Mouse (Mus musculus): ENCODE measurements around the gene Lilra5. TPM values are rescaled to one million over a fixed set of nuclear protein-coding genes. Genes with fewer than 3 reads are reported as not detected.
A peak's percentile ranks its signal among the peaks of the same experiment; 100 is the strongest.
"Not testable (repeated sequence)": the region's sequence is repeated elsewhere in the genome, so short reads cannot be mapped to it uniquely, and the experiment has no call there.

The Lilra5 gene
- total and polyA plus RNA-seq, 2 experiments = 0.71 to 4.3 TPM

GRCm38 (mm10) chr7:4235536-4235935 lies 2.0 kb upstream of the Lilra5 start:
- TF ChIP-seq CTCF (IDR thresholded peaks at IDR 0.05; ENCODE audit: low read depth, low read length) (no peak), POLR2A (IDR thresholded peaks at IDR 0.05; ENCODE audit: extremely low read depth, insufficient read depth, low read length) (no peak)
- no peak for DNase-seq (ENCODE audit: extremely low read depth, low read depth, low spot score)
- H3K79me2 ChIP-seq (ENCODE audit: control insufficient read depth, insufficient read depth, low read length) = no peaks in the 10 kb centered on the region
- H3K4me1 ChIP-seq (ENCODE audit: control insufficient read depth, insufficient read depth, low read length) = peaks cover 6% of the 10 kb centered on the region; the same call in 1 of the 2 replicates
- H3K27ac ChIP-seq (replicated peaks; ENCODE audit: insufficient read depth, low read depth, low read length) = no peak overlapping the region
- H3K36me3 ChIP-seq (ENCODE audit: control insufficient read depth, insufficient read depth, low read length) = no peaks in the 10 kb centered on the region
- H3K4me3 ChIP-seq (ENCODE audit: insufficient read depth, low read depth, low read length) = no peak overlapping the region
- no peaks in the 10 kb centered on the region for H3K27me3 ChIP-seq (ENCODE audit: control insufficient read depth, insufficient read depth, low read length)
- no peak overlapping the region for H3K9ac ChIP-seq (ENCODE audit: low read depth, low read length)

DNA sequence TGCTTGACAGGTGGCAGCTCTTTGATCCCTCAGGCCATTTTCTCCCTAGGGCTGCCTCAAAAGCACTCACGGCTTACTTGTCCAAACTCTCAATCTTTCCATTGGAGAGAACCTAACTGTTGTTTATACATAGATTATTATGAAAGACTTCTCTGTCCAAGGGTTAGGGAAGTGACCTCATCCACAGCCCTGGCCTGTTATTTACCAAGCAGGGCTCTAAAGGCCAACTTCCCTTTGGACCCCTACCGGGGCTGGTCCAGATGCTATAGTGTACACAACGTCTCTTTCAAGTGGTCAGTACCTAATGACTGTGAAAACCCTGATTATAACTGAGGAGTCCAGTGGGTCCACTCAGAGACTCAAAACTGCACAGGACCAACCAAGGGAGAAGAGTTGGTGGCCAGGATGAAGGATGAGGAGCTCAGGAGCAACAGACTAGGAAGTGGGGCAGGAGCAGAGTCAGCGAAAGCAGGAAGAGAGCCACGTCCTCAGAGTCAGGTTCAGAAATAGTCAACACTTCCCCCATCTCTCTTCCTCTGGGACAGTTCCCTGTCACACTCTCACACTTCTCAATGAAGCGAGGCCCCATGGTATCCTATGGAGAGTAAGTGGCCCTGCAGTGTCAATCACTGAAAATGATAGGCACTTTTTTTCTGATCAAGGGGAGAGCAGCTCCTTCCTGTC lies 1.6 kb downstream of the Lilra5 start:
- Histone ChIP-seq H3K4me1 (ENCODE audit: control insufficient read depth, insufficient read depth, low read length) (peaks cover 6% of the 10 kb centered on the region; the same call in 1 of the 2 replicates), H3K36me3 (ENCODE audit: control insufficient read depth, insufficient read depth, low read length) (no peaks in the 10 kb centered on the region), H3K4me3 (ENCODE audit: insufficient read depth, low read depth, low read length) (no peak overlapping the region), H3K79me2 (ENCODE audit: control insufficient read depth, insufficient read depth, low read length) (no peaks in the 10 kb centered on the region), H3K27ac (replicated peaks; ENCODE audit: insufficient read depth, low read depth, low read length) (peak overlapping the region; percentile 62), H3K9ac (ENCODE audit: low read depth, low read length) (no peak overlapping the region), H3K27me3 (ENCODE audit: control insufficient read depth, insufficient read depth, low read length) (no peaks in the 10 kb centered on the region)
- DNase-seq (ENCODE audit: extremely low read depth, low read depth, low spot score) = peak; percentile 83
- WGBS = 32% methylated on average over 6 of the region's 6 CpGs
- TF ChIP-seq CTCF (IDR thresholded peaks at IDR 0.05; ENCODE audit: low read depth, low read length) (no peak), POLR2A (IDR thresholded peaks at IDR 0.05; ENCODE audit: extremely low read depth, insufficient read depth, low read length) (no peak)

GRCm38 (mm10) chr7:4251211-4251610 lies 13.7 kb downstream of the Lilra5 start:
- H3K79me2 ChIP-seq (ENCODE audit: control insufficient read depth, insufficient read depth, low read length); H3K27me3 ChIP-seq (ENCODE audit: control insufficient read depth, insufficient read depth, low read length); H3K36me3 ChIP-seq (ENCODE audit: control insufficient read depth, insufficient read depth, low read length); DNase-seq (ENCODE audit: extremely low read depth, low read depth, low spot score); H3K9ac ChIP-seq (ENCODE audit: low read depth, low read length); H3K4me1 ChIP-seq (ENCODE audit: control insufficient read depth, insufficient read depth, low read length); H3K27ac ChIP-seq (replicated peaks; ENCODE audit: insufficient read depth, low read depth, low read length); H3K4me3 ChIP-seq (ENCODE audit: insufficient read depth, low read depth, low read length): not testable (repeated sequence)
- WGBS = 82% methylated on average over 1 of the region's 1 CpGs

DNA sequence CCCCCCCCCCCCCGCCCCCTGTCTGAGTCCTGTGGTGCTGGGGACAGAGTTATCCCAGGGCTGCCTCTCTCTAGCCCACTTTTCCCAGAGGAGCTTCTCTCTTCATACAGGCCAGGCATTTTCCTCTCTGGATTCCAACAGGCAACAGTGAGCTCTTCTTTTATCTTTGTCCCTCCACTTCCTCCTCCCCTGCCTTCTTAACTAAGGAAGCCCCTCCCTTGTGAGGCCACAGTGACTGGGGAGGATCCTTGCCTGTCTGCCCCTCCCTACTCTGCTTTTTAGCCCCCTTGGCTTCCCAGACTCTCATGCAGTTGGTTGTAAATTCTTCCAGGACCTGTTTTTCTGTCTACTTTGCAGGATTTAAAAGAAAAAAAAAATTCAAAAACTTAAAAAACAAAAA lies 18.5 kb downstream of the Lilra5 start:
- H3K36me3 ChIP-seq (ENCODE audit: control insufficient read depth, insufficient read depth, low read length); H3K4me1 ChIP-seq (ENCODE audit: control insufficient read depth, insufficient read depth, low read length); DNase-seq (ENCODE audit: extremely low read depth, low read depth, low spot score); H3K79me2 ChIP-seq (ENCODE audit: control insufficient read depth, insufficient read depth, low read length); H3K27me3 ChIP-seq (ENCODE audit: control insufficient read depth, insufficient read depth, low read length); H3K9ac ChIP-seq (ENCODE audit: low read depth, low read length); H3K4me3 ChIP-seq (ENCODE audit: insufficient read depth, low read depth, low read length); H3K27ac ChIP-seq (replicated peaks; ENCODE audit: insufficient read depth, low read depth, low read length): not testable (repeated sequence)
- 64% methylated on average over 1 of the region's 1 CpGs for WGBS

DNA sequence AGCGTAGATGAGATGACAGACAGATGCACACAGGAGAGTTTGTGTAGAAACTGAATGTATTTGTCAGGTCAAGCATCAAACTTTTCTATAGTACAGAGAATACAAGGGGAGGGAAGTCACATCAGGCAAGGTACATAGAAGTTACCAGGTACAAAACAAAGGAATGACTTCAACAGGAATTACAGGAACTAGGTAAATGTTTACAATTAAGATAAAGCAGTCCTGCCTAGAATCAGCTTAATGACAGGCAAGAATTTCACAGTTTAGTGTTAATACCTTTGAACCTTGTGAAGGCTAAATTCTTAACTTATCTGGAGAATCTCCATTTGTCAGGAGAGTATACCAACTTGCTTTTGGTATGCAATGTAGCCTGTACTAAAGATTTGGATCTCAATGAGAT lies 23.0 kb downstream of the Lilra5 start:
- WGBS = 85% methylated on average over 1 of the region's 1 CpGs
- not testable (repeated sequence) for H3K4me1 ChIP-seq (ENCODE audit: control insufficient read depth, insufficient read depth, low read length); H3K27ac ChIP-seq (replicated peaks; ENCODE audit: insufficient read depth, low read depth, low read length); H3K79me2 ChIP-seq (ENCODE audit: control insufficient read depth, insufficient read depth, low read length); H3K9ac ChIP-seq (ENCODE audit: low read depth, low read length); H3K27me3 ChIP-seq (ENCODE audit: control insufficient read depth, insufficient read depth, low read length); H3K36me3 ChIP-seq (ENCODE audit: control insufficient read depth, insufficient read depth, low read length); H3K4me3 ChIP-seq (ENCODE audit: insufficient read depth, low read depth, low read length); DNase-seq (ENCODE audit: extremely low read depth, low read depth, low spot score)

DNA sequence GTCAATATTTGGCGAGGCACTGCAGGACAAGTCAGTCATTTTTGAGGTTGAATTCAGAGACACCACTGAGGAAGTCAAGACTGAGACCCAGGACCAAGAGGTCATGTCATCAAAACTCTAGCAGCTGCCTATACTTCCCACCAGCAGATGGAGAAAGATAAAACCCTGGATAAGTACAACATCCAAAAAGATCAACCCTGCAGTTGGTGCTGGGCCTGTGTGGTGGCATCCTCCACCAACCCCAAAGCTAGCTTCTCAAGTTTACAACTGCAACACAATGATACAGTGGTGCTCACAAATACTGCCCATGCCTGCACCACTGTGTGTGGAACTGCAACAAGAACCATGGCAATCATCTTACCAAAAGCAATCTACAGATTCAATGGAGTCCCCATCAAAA lies 34.6 kb downstream of the Lilra5 start:
- H3K36me3 ChIP-seq (ENCODE audit: control insufficient read depth, insufficient read depth, low read length); H3K9ac ChIP-seq (ENCODE audit: low read depth, low read length); DNase-seq (ENCODE audit: extremely low read depth, low read depth, low spot score); H3K79me2 ChIP-seq (ENCODE audit: control insufficient read depth, insufficient read depth, low read length); H3K27ac ChIP-seq (replicated peaks; ENCODE audit: insufficient read depth, low read depth, low read length); H3K4me1 ChIP-seq (ENCODE audit: control insufficient read depth, insufficient read depth, low read length); H3K27me3 ChIP-seq (ENCODE audit: control insufficient read depth, insufficient read depth, low read length); H3K4me3 ChIP-seq (ENCODE audit: insufficient read depth, low read depth, low read length): not testable (repeated sequence)
- 68% methylated on average over 1 of the region's 1 CpGs for WGBS

GRCm38 (mm10) chr7:4273874-4274273 lies 36.3 kb downstream of the Lilra5 start:
- peak; percentile 12 for DNase-seq (ENCODE audit: extremely low read depth, low read depth, low spot score)
- not testable (repeated sequence) for H3K36me3 ChIP-seq (ENCODE audit: control insufficient read depth, insufficient read depth, low read length); H3K27me3 ChIP-seq (ENCODE audit: control insufficient read depth, insufficient read depth, low read length); H3K4me3 ChIP-seq (ENCODE audit: insufficient read depth, low read depth, low read length); H3K27ac ChIP-seq (replicated peaks; ENCODE audit: insufficient read depth, low read depth, low read length); H3K9ac ChIP-seq (ENCODE audit: low read depth, low read length); H3K4me1 ChIP-seq (ENCODE audit: control insufficient read depth, insufficient read depth, low read length); H3K79me2 ChIP-seq (ENCODE audit: control insufficient read depth, insufficient read depth, low read length)
- WGBS = 88% methylated on average over 2 of the region's 2 CpGs

- not testable (repeated sequence) for H3K4me1 ChIP-seq (ENCODE audit: control insufficient read depth, insufficient read depth, low read length); H3K36me3 ChIP-seq (ENCODE audit: control insufficient read depth, insufficient read depth, low read length); H3K9ac ChIP-seq (ENCODE audit: low read depth, low read length); H3K4me3 ChIP-seq (ENCODE audit: insufficient read depth, low read depth, low read length); DNase-seq (ENCODE audit: extremely low read depth, low read depth, low spot score); H3K27ac ChIP-seq (replicated peaks; ENCODE audit: insufficient read depth, low read depth, low read length); H3K79me2 ChIP-seq (ENCODE audit: control insufficient read depth, insufficient read depth, low read length); H3K27me3 ChIP-seq (ENCODE audit: control insufficient read depth, insufficient read depth, low read length)
- WGBS = 89% methylated on average over 10 of the region's 10 CpGs
These were observed 37.9 kb downstream of the Lilra5 start for GRCm38 (mm10) chr7:4275500-4275899.
